Mouse (Mus musculus): ENCODE results near the gene Elfn2. TPM values are rescaled to one million over a fixed set of nuclear protein-coding genes. Genes with fewer than 3 reads are reported as not detected.

Gene Elfn2
- 100 to 1,000 TPM; 161 to 171 TPM for total RNA-seq (2021)
- long read RNA-seq, experiment 1, full-length matches to known transcripts, result 2 of 13 reads
- long read RNA-seq, experiment 1, partial matches to known transcripts, result 0 of 13 reads
- long read RNA-seq, experiment 1, other reads (novel, unspliced or antisense), result 11 of 13 reads
- long read RNA-seq, experiment 2, partial matches to known transcripts, result 0 of 24 reads
- long read RNA-seq, experiment 2, other reads (novel, unspliced or antisense), result 24 of 24 reads

DNA sequence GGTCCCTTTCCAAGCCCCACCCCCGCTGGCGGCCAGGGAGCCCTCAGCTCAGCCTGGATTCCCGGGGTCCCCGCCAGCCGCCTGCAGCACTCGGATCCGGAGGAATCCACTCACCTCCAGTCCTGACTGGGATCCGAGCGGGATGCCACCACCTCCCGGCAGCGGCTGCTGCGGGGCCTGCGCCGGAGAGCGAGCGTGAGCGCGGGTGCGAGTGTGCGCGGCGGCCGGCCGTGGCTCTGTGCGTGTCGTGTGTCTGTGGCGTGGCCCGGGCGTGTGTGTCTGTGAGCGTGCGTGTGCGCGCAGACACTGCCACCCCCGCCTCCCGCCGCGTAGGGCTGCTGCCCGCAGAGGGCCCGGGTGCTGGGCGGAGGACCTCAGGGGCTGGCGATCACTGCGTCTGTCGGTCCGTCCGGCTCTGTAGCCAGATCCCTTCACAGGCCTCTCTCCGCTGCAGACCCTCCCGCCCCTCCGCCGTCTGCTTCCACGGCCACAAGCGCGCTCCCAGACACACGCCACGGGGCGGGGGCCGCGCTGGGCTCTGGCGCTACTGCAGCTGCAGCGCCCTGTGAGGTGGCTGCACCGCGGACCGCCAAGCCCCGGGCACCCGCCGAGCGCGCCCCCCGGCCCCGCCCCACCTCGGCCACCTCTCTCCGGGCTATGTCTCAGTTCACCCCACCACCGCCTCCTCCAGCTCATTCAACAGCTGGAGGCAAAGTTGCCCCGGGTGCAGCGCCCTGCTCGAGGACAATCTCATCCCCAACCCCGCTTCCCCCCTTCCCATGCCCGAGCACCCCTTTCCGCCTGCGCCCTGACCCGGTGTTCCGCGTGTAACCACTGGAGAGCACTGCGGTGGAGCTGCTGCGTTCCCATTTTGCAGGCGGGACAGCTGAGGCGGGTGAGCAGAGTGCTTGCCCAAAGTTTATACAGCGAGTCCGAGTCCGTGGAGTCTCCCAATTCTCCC, at the start of gene Elfn2:
Gene Elfn2 (minus strand): TSS at position 482 of the 961 bp plus-strand sequence.
- DNase-seq (ENCODE audit: low spot score in 2 of 2), result peak in 1 of 2 experiments; percentile 71

- DNase-seq (ENCODE audit: low spot score in 2 of 2), result no peak
Measured at GRCm38 (mm10) chr15:78763704-78764103, 45.1 kb upstream of the Elfn2 start.

GRCm38 (mm10) chr15:78763210-78763609, 44.6 kb upstream of the Elfn2 start:
- no peak for DNase-seq (ENCODE audit: low spot score in 2 of 2)

GRCm38 (mm10) chr15:78761112-78761511, 42.5 kb upstream of the Elfn2 start:
- DNase-seq (ENCODE audit: low spot score in 2 of 2), result no peak

DNA sequence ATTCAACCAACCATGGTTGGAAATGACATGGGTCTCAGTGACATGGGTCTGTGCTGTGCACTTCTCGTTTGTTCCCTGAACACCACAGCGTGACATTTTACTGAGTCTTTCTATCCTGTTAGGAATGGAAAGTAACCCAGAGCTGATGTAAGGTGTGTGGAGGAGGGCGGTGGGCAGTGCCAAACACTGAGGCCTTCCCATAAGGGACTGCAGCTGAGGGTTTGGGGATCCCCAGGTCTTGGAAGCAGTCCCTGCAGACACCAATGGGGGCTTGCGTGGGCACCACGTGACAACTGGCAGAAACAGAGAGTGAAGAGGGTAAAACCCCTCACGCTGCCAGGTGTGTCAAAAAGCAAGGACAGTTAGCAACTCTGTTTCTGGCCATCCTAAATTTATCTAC, 39.6 kb upstream of the Elfn2 start:
- DNase-seq (ENCODE audit: low spot score in 2 of 2), result no peak

- DNase-seq (ENCODE audit: low spot score in 2 of 2), result no peak
Measured at GRCm38 (mm10) chr15:78755966-78756725, 37.6 kb upstream of the Elfn2 start.

- DNase-seq (ENCODE audit: low spot score in 2 of 2), result no peak
Measured at GRCm38 (mm10) chr15:78755226-78755625, 36.7 kb upstream of the Elfn2 start.

GRCm38 (mm10) chr15:78754144-78754543, 35.6 kb upstream of the Elfn2 start:
- no peak for DNase-seq (ENCODE audit: low spot score in 2 of 2)

GRCm38 (mm10) chr15:78752991-78753390, 34.4 kb upstream of the Elfn2 start:
- DNase-seq (ENCODE audit: low spot score in 2 of 2), result no peak

GRCm38 (mm10) chr15:78750608-78751350, 32.2 kb upstream of the Elfn2 start:
- DNase-seq (ENCODE audit: low spot score in 2 of 2), result no peak

DNA sequence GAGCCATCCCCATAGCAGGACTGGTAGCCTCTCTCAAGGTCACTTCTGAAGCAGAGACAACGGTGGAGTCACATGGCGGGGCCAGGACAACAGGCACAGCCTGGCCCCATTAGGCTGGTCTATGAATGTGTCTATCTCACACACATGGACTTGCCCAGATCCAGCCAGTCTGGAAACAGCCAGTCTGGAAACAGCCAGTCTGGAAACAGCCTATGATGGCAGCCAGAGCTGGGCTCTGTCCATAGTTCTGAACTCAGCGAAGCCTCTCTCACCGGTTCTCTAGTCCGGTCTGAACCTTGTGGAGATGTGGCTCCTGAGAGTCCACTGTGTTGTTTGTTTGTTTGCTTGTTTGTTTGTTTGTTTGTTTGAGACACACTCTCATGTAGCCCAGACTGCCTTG, 31.3 kb upstream of the Elfn2 start:
- no peak for DNase-seq (ENCODE audit: low spot score in 2 of 2)

DNA sequence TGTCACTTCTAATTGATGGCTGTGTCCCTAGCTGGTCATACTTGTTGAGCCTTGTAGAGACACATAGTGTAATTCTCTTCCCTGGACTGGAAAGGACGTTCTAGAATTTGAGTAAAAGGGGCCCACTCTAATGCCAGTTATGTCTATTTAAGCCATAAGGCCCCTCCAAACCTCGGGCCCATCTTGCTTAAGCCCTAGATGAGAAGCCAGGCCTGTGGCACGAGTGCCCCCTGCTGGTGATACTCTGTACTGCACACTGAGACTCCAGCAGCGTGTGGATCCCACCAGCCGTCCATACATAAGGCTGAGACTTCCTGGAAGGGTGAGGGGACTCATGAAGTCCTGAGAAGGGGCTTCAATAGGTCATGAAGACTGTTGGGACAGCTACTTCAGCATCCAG, 25.6 kb upstream of the Elfn2 start:
- peak; percentile 88 to 92 for DNase-seq (ENCODE audit: low spot score in 2 of 2)

- no peak for DNase-seq (ENCODE audit: low spot score in 2 of 2)
Measured at GRCm38 (mm10) chr15:78742831-78743230, 24.3 kb upstream of the Elfn2 start.

DNA sequence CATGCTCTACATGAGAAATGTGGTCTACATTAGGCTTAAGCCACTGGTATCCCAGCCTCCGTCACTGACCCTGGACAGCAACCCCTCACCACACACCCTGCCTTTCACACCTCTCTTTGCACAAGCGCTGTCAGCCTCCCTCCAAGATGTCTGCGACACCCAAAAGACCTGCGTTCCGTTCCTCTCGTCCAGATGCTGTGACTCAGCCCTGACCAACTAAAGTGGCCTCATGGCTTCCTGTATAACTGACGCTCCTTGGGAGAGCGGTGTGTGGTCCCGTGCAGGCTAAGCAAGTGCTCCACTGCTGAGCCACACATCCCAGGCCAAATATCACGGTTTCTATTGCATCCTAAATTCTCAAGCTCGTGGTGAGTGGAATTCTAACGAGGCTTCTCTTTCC, 22.1 kb upstream of the Elfn2 start:
- no peak for DNase-seq (ENCODE audit: low spot score in 2 of 2)

GRCm38 (mm10) chr15:78737146-78737545, 18.6 kb upstream of the Elfn2 start:
- no peak for DNase-seq (ENCODE audit: low spot score in 2 of 2)

GRCm38 (mm10) chr15:78736681-78737100, 18.1 kb upstream of the Elfn2 start:
- no peak for DNase-seq (ENCODE audit: low spot score in 2 of 2)

- DNase-seq (ENCODE audit: low spot score in 2 of 2), result no peak
Measured at GRCm38 (mm10) chr15:78736181-78736579, 17.6 kb upstream of the Elfn2 start.

- DNase-seq (ENCODE audit: low spot score in 2 of 2), result peak; percentile 66 to 78
Measured at GRCm38 (mm10) chr15:78735431-78736180, 17.0 kb upstream of the Elfn2 start.

DNA sequence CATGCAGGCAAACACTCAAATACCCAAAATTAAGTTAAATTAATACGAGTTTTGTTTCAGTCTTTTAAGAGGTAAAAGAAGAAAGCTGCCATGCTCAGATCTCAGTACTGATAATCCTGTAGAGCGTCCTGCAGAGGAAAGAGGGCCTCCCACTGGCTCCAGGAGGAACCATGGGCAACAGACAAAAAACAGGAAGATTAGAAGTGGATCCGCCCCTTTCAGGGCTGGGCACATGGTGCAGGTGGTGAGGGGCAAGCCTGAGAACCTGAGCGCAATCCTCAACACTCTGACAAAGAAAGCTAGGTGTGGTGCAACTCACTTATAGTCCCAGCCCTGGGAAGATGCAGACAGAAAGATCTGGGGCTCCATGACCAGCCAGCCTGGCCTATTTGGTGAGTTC, 13.3 kb upstream of the Elfn2 start:
- DNase-seq (ENCODE audit: low spot score in 2 of 2), result no peak

Data from layer of hippocampus, postnatal 14 days (tissue).